In genomic region chr2:118676839-118677741, GRCm38 (mm10) we compare ENCODE assay signal across 8 mouse cellular contexts. TPM values are rescaled to one million over a fixed set of nuclear protein-coding genes. Genes with fewer than 3 reads are reported as not detected.
DNase-seq lines count a peak whose midpoint lies in the region; ATAC-seq and TF ChIP-seq lines count a peak whose summit lies in the region.

No protein-coding gene starts in this region.

- no peaks in the 10 kb centered on the region for H3K9me3 ChIP-seq in limb, embryonic 14.5 days (ENCODE audit: control insufficient read depth, low read length)
- H3K9me3 ChIP-seq in midbrain, embryonic 16.5 days (replicated peaks; ENCODE audit: control insufficient read depth, low read length, poor library complexity, severe bottlenecking), result no peaks in the 10 kb centered on the region

- no peaks in the 10 kb centered on the region for H3K36me3 ChIP-seq in limb, embryonic 14.5 days (ENCODE audit: control insufficient read depth, insufficient read depth, low read length)
- H3K36me3 ChIP-seq in midbrain, embryonic 16.5 days (ENCODE audit: control insufficient read depth, insufficient read depth, low read length), result peaks cover 6% of the 10 kb centered on the region

- H3K4me3 ChIP-seq in limb, embryonic 14.5 days (replicated peaks; ENCODE audit: low read length), result peak overlapping the region; percentile 47
- peak overlapping the region; percentile 48 for H3K4me3 ChIP-seq in midbrain, embryonic 16.5 days (ENCODE audit: low read depth, low read length)

- no peak for TF ChIP-seq POLR2A in limb, embryonic 14.5 days (IDR thresholded peaks at IDR 0.05; ENCODE audit: borderline replicate concordance, extremely low read depth, insufficient read depth, insufficient read length)

- H3K27me3 ChIP-seq in limb, embryonic 14.5 days (ENCODE audit: control insufficient read depth, insufficient read depth, low read length), result peaks cover 60% of the 10 kb centered on the region
- peaks cover 34% of the 10 kb centered on the region for H3K27me3 ChIP-seq in midbrain, embryonic 16.5 days (ENCODE audit: control insufficient read depth, insufficient read depth, low read depth, low read length)

- H3K4me2 ChIP-seq in limb, embryonic 14.5 days (replicated peaks; ENCODE audit: low read depth, low read length, severe bottlenecking), result peak overlapping the region; percentile 97
- H3K4me2 ChIP-seq in midbrain, embryonic 16.5 days (ENCODE audit: low read length), result peak overlapping the region; percentile 94

- no peaks in the 10 kb centered on the region; the same call in 1 of the 2 replicates for H3K4me1 ChIP-seq in limb, embryonic 14.5 days (ENCODE audit: control insufficient read depth, insufficient read depth, low read length)
- H3K4me1 ChIP-seq in midbrain, embryonic 16.5 days (ENCODE audit: control insufficient read depth, insufficient read depth, low read length), result peaks cover 9% of the 10 kb centered on the region

- H3K27ac ChIP-seq in limb, embryonic 14.5 days (replicated peaks; ENCODE audit: low read depth, low read length), result no peak overlapping the region
- H3K27ac ChIP-seq in midbrain, embryonic 16.5 days (ENCODE audit: low read length), result no peak overlapping the region

- DNase-seq in adrenal gland, adult (ENCODE audit: inconsistent age in 2 of 2, low spot score in 1 of 2), result peak; percentile 79 to 90
- DNase-seq in adrenal gland, postnatal 4 days (ENCODE audit: low spot score in 2 of 2), result no peak
- DNase-seq in thymus, postnatal 25 days, result peak; percentile 21
- DNase-seq in thymus, postnatal 14 days, result no peak
- peak; percentile 34 to 43 for DNase-seq in heart, postnatal 14 days
- DNase-seq in limb, embryonic 14.5 days (ENCODE audit: low spot score), result no peak

- no peak for ATAC-seq in limb, embryonic 14.5 days (ENCODE audit: low FRiP score, low read depth)
- ATAC-seq in midbrain, embryonic 16.5 days, result peak; percentile 52
- no peak for ATAC-seq in activated CD4-positive, CD25-positive, alpha-beta regulatory T cell, adult 4 months

- under 1% methylated on average over 50 of the region's 89 CpGs for WGBS in limb, embryonic 14.5 days
- WGBS in midbrain, embryonic 16.5 days, result under 1% methylated on average over 79 of the region's 89 CpGs

- peak overlapping the region; percentile 55 for H3K9ac ChIP-seq in limb, embryonic 14.5 days (ENCODE audit: low read depth, low read length, severe bottlenecking)
- H3K9ac ChIP-seq in midbrain, embryonic 16.5 days (ENCODE audit: low read depth, low read length), result peak overlapping the region; percentile 67

- intact Hi-C loops in heart, postnatal 14 days (cut with DNase I), result no loop called here

RNA-seq across cellular contexts. Expression of gene Pak6, which starts 14.0 kb away (rescaled TPM):
- 10 to 100 TPM; 13.8 to 16.3 TPM for total RNA-seq in adrenal gland, postnatal 4 days (2021)
- total RNA-seq in heart, postnatal 14 days (2021), result 10 to 100 TPM in 1 of 2 experiments, 1 to 10 TPM in 1; 7.8 to 10.9 TPM
- polyA plus RNA-seq in limb, embryonic 14.5 days (2012; rRNA removed), result 4.8 and 5.5 TPM in 2 replicates
- polyA plus RNA-seq in limb, embryonic 14.5 days (2014; fragmentation: Nextera tagmentation; extraction: Ambion mirVana), result 3.8 and 4.6 TPM in 2 replicates
- 62.7 and 65.5 TPM in 2 replicates for polyA plus RNA-seq in midbrain, embryonic 16.5 days (2015; fragmentation: Nextera tagmentation; extraction: Ambion mirVana)
- not detected for polyA plus RNA-seq in activated CD4-positive, CD25-positive, alpha-beta regulatory T cell, adult 4 months (2017; shearing (Covaris generic))

RNA-seq across cellular contexts. Expression of gene Ankrd63, which starts 26.7 kb away (rescaled TPM):
- total RNA-seq in adrenal gland, postnatal 4 days (2021), result under 1 TPM; 0.20 to 0.59 TPM
- total RNA-seq in heart, postnatal 14 days (2021), result 1 to 10 TPM; 1.7 to 2.8 TPM
- polyA plus RNA-seq in limb, embryonic 14.5 days (2012; rRNA removed), result 0.08 and 0.10 TPM in 2 replicates
- 0.07 TPM in 1 of 2 replicates, not detected in the other for polyA plus RNA-seq in limb, embryonic 14.5 days (2014; fragmentation: Nextera tagmentation; extraction: Ambion mirVana)
- not detected in 2 replicates for polyA plus RNA-seq in midbrain, embryonic 16.5 days (2015; fragmentation: Nextera tagmentation; extraction: Ambion mirVana)
- polyA plus RNA-seq in activated CD4-positive, CD25-positive, alpha-beta regulatory T cell, adult 4 months (2017; shearing (Covaris generic)), result not detected

RNA-seq across cellular contexts. Expression of gene Plcb2, which starts 51.1 kb away (rescaled TPM):
- 1 to 10 TPM; 2.2 to 2.7 TPM for total RNA-seq in adrenal gland, postnatal 4 days (2021)
- 1 to 10 TPM; 2.4 to 2.7 TPM for total RNA-seq in heart, postnatal 14 days (2021)
- polyA plus RNA-seq in limb, embryonic 14.5 days (2012; rRNA removed), result 2.0 and 2.1 TPM in 2 replicates
- polyA plus RNA-seq in limb, embryonic 14.5 days (2014; fragmentation: Nextera tagmentation; extraction: Ambion mirVana), result 0.74 and 0.82 TPM in 2 replicates
- polyA plus RNA-seq in midbrain, embryonic 16.5 days (2015; fragmentation: Nextera tagmentation; extraction: Ambion mirVana), result 0.44 and 0.50 TPM in 2 replicates
- polyA plus RNA-seq in activated CD4-positive, CD25-positive, alpha-beta regulatory T cell, adult 4 months (2017; shearing (Covaris generic)), result 10 to 100 TPM; 17.4 to 20.2 TPM

Comparison
In these comparisons a context has a peak if more than half of its experiments do, and no peak if none do; other contexts are left out.
1. DNase-seq: peak in adrenal gland, adult (2 of 2), thymus, postnatal 25 days (single experiment) and heart, postnatal 14 days (2 of 2); none in adrenal gland, postnatal 4 days (0 of 2), thymus, postnatal 14 days (single experiment) and limb, embryonic 14.5 days (single experiment).
2. RNA of gene Plcb2, which starts 51.1 kb away (polyA plus RNA-seq): 17.4 to 20.2 TPM in activated CD4-positive, CD25-positive, alpha-beta regulatory T cell, adult 4 months; 0.74 to 2.1 TPM in limb, embryonic 14.5 days and 0.44 to 0.50 TPM in midbrain, embryonic 16.5 days; every median in the first group is over 4 times any median in the second.